Comparison of ENCODE assay signal across 24 mouse cellular contexts in genomic region chr4:151415376-151415775, GRCm38 (mm10).
DNase-seq lines count a peak whose midpoint lies in the region; ATAC-seq lines count a peak whose summit lies in the region.
"Had no signal": no experiment of that assay in that cellular context is flagged by ENCODE, and none has a peak within 500 bp of the region (broad histone marks: within the 10 kb centered on the region; RNA-seq: fewer than 3 reads in every experiment).

No protein-coding gene starts in this region.

- ATAC-seq in midbrain, embryonic 11.5 days (ENCODE audit: low FRiP score), result no peak
- no peak for ATAC-seq in midbrain, embryonic 15.5 days (replicated peaks)
- no peak for ATAC-seq in liver, embryonic 15.5 days (ENCODE audit: insufficient read depth)
- no peak for ATAC-seq in forebrain, embryonic 12.5 days (ENCODE audit: low FRiP score)
- ATAC-seq in inflammation-experienced regulatory T-cells, adult 6 months, result no peak
- ATAC-seq: activated CD4-positive, CD25-positive, alpha-beta regulatory T cell, adult 4 months; forebrain, embryonic 15.5 days; hindbrain, embryonic 16.5 days had no signal

- peak; percentile 85 for DNase-seq in heart, adult 11 months
- no peak for DNase-seq in heart, adult 18-20 months
- peak; percentile 45 for DNase-seq in midbrain, embryonic 11.5 days (ENCODE audit: low spot score, missing footprints)
- DNase-seq in heart, postnatal 14 days, result no peak
- DNase-seq: adrenal gland, adult 8-10 months; adrenal gland, postnatal 36 days; cerebellum, adult 11 months; cerebellum, adult 2 months; cerebellum, adult 9-11 months; cerebellum, postnatal 25 days; gastrocnemius, postnatal 25 days; heart, postnatal 36 days had no signal

- 93% methylated on average over 16 of the region's 16 CpGs for WGBS in midbrain, embryonic 11.5 days
- 93% methylated on average over 16 of the region's 16 CpGs for WGBS in midbrain, embryonic 15.5 days
- WGBS in liver, embryonic 15.5 days (ENCODE audit: insufficient replicate concordance), result 65% methylated on average over 16 of the region's 16 CpGs
- 89% methylated on average over 16 of the region's 16 CpGs for WGBS in forebrain, embryonic 12.5 days

- no peak overlapping the region for H3K9ac ChIP-seq in midbrain, embryonic 11.5 days (ENCODE audit: low read length)
- H3K9ac ChIP-seq in midbrain, embryonic 15.5 days, result no peak overlapping the region
- H3K9ac ChIP-seq in liver, embryonic 15.5 days, result no peak overlapping the region
- H3K9ac ChIP-seq in forebrain, embryonic 12.5 days, result no peak overlapping the region
- H3K9ac ChIP-seq: embryonic facial prominence, embryonic 12.5 days; embryonic facial prominence, embryonic 15.5 days; forebrain, embryonic 15.5 days; hindbrain, embryonic 13.5 days had no signal

- H3K27ac ChIP-seq in midbrain, embryonic 11.5 days (ENCODE audit: low read depth, low read length), result no peak overlapping the region
- no peak overlapping the region for H3K27ac ChIP-seq in midbrain, embryonic 15.5 days
- no peak overlapping the region for H3K27ac ChIP-seq in liver, embryonic 15.5 days (replicated peaks)
- no peak overlapping the region for H3K27ac ChIP-seq in forebrain, embryonic 12.5 days
- H3K27ac ChIP-seq: embryonic facial prominence, embryonic 12.5 days; embryonic facial prominence, embryonic 15.5 days; forebrain, embryonic 15.5 days; hindbrain, embryonic 10.5 days; hindbrain, embryonic 13.5 days had no signal

- no peak overlapping the region for H3K4me2 ChIP-seq in midbrain, embryonic 11.5 days
- H3K4me2 ChIP-seq in midbrain, embryonic 15.5 days, result no peak overlapping the region
- H3K4me2 ChIP-seq in liver, embryonic 15.5 days, result peak overlapping the region; percentile 45
- H3K4me2 ChIP-seq in forebrain, embryonic 12.5 days, result no peak overlapping the region
- H3K4me2 ChIP-seq: embryonic facial prominence, embryonic 12.5 days; embryonic facial prominence, embryonic 15.5 days; forebrain, embryonic 15.5 days; heart, embryonic 11.5 days; hindbrain, embryonic 13.5 days had no signal

- H3K4me1 ChIP-seq in midbrain, embryonic 11.5 days (ENCODE audit: control insufficient read depth, insufficient read depth, low read length), result peaks cover 12% of the 10 kb centered on the region
- peaks cover 21% of the 10 kb centered on the region for H3K4me1 ChIP-seq in midbrain, embryonic 15.5 days
- peaks cover 4% of the 10 kb centered on the region; the same call in 1 of the 2 replicates for H3K4me1 ChIP-seq in liver, embryonic 15.5 days (replicated peaks)
- H3K4me1 ChIP-seq in forebrain, embryonic 12.5 days, result peaks cover 22% of the 10 kb centered on the region

- H3K27me3 ChIP-seq in midbrain, embryonic 11.5 days (ENCODE audit: control insufficient read depth, insufficient read depth, low read length), result no peaks in the 10 kb centered on the region; the same call in 1 of the 2 replicates
- peaks cover 3% of the 10 kb centered on the region; the same call in 1 of the 2 replicates for H3K27me3 ChIP-seq in midbrain, embryonic 15.5 days (replicated peaks)
- no peaks in the 10 kb centered on the region for H3K27me3 ChIP-seq in liver, embryonic 15.5 days
- H3K27me3 ChIP-seq in forebrain, embryonic 12.5 days, result peaks cover 12% of the 10 kb centered on the region
- H3K27me3 ChIP-seq: embryonic facial prominence, embryonic 15.5 days had no signal

- intact Hi-C loops in heart, postnatal 14 days (cut with DNase I), result no loop called here

- H3K9me3 ChIP-seq in midbrain, embryonic 11.5 days (ENCODE audit: control insufficient read depth, low read length), result no peaks in the 10 kb centered on the region
- H3K9me3 ChIP-seq in midbrain, embryonic 15.5 days, result no peaks in the 10 kb centered on the region
- H3K9me3 ChIP-seq in liver, embryonic 15.5 days (replicated peaks), result no peaks in the 10 kb centered on the region
- no peaks in the 10 kb centered on the region for H3K9me3 ChIP-seq in forebrain, embryonic 12.5 days
- H3K9me3 ChIP-seq: embryonic facial prominence, embryonic 12.5 days; embryonic facial prominence, embryonic 15.5 days; forebrain, embryonic 15.5 days; hindbrain, embryonic 10.5 days; hindbrain, embryonic 13.5 days had no signal

- no peak overlapping the region for H3K4me3 ChIP-seq in midbrain, embryonic 11.5 days (ENCODE audit: low read depth, low read length)
- H3K4me3 ChIP-seq in midbrain, embryonic 15.5 days, result no peak overlapping the region
- peak overlapping the region; percentile 17; the same call in 1 of the 2 replicates for H3K4me3 ChIP-seq in liver, embryonic 15.5 days (replicated peaks)
- H3K4me3 ChIP-seq in forebrain, embryonic 12.5 days (replicated peaks), result no peak overlapping the region
- H3K4me3 ChIP-seq: embryonic facial prominence, embryonic 12.5 days; embryonic facial prominence, embryonic 15.5 days; forebrain, embryonic 15.5 days; hindbrain, embryonic 10.5 days; hindbrain, embryonic 13.5 days had no signal

- H3K36me3 ChIP-seq in midbrain, embryonic 11.5 days (ENCODE audit: control insufficient read depth, insufficient read depth, low read length), result no peaks in the 10 kb centered on the region
- H3K36me3 ChIP-seq in midbrain, embryonic 15.5 days (replicated peaks), result no peaks in the 10 kb centered on the region
- no peaks in the 10 kb centered on the region for H3K36me3 ChIP-seq in liver, embryonic 15.5 days (replicated peaks)
- no peaks in the 10 kb centered on the region for H3K36me3 ChIP-seq in forebrain, embryonic 12.5 days (replicated peaks)
- H3K36me3 ChIP-seq: embryonic facial prominence, embryonic 12.5 days; embryonic facial prominence, embryonic 15.5 days; forebrain, embryonic 15.5 days; hindbrain, embryonic 10.5 days; hindbrain, embryonic 13.5 days had no signal

Comparison
In these comparisons a context has a peak if more than half of its experiments do, and no peak if none do; other contexts are left out.
1. DNase-seq: peak in heart, adult 11 months (single experiment) and midbrain, embryonic 11.5 days (single experiment); none in heart, adult 18-20 months (0 of 2) and heart, postnatal 14 days (0 of 2).